Mouse (Mus musculus): ENCODE measurements around the gene Hvcn1. TPM values are rescaled to one million over a fixed set of nuclear protein-coding genes. Genes with fewer than 3 reads are reported as not detected.

The Hvcn1 gene
- polyA plus RNA-seq, 1 experiment from 2014 or later, result 13.0 TPM

- Histone ChIP-seq H3K27me3 (no peaks in the 10 kb centered on the region), H3K9me3 (no peaks in the 10 kb centered on the region), H3K9ac (no peak overlapping the region), H3K27ac (no peak overlapping the region), H3K36me3 (peaks cover 13% of the 10 kb centered on the region), H3K4me2 (replicated peaks) (no peak overlapping the region), H3K4me3 (no peak overlapping the region), H3K4me1 (peaks cover 8% of the 10 kb centered on the region)
- 54% methylated on average over 7 of the region's 7 CpGs for WGBS
- no peak for ATAC-seq (ENCODE audit: insufficient number of reproducible peaks, insufficient read depth, low FRiP score, low TSS enrichment)
Observed at GRCm38 (mm10) chr5:122262104-122262503, 55.5 kb downstream of the Hvcn1 start.

- Histone ChIP-seq H3K9me3 (no peaks in the 10 kb centered on the region), H3K27ac (peak within 1 kb of the TSS; percentile 63), H3K4me3 (peak within 1 kb of the TSS; percentile 83), H3K9ac (peak within 1 kb of the TSS; percentile 79), H3K27me3 (no peaks in the 10 kb centered on the region), H3K36me3 (peaks cover 1% of the 10 kb centered on the region; the same call in 1 of the 2 replicates), H3K4me1 (peaks cover 8% of the 10 kb centered on the region), H3K4me2 (replicated peaks) (peak within 1 kb of the TSS; percentile 79)
- ATAC-seq (ENCODE audit: insufficient number of reproducible peaks, insufficient read depth, low FRiP score, low TSS enrichment), result peak; percentile 96
- WGBS, result 1% methylated on average over 49 of the region's 49 CpGs
Observed at GRCm38 (mm10) chr5:122263933-122264905, 57.6 kb downstream of the Hvcn1 start, which contains the start of gene Tctn1. TSS of gene Tctn1 (minus strand) at chr5:122264460.

- no peaks in the 10 kb centered on the region for H3K27me3 ChIP-seq
- no peak overlapping the region for H3K27ac ChIP-seq
- H3K9ac ChIP-seq, result no peak overlapping the region
- H3K4me3 ChIP-seq, result no peak overlapping the region
- peak overlapping the region; percentile 79 for H3K4me2 ChIP-seq (replicated peaks)
- peaks cover 8% of the 10 kb centered on the region for H3K4me1 ChIP-seq
- WGBS, result 75% methylated on average over 3 of the region's 3 CpGs
- ATAC-seq (ENCODE audit: insufficient number of reproducible peaks, insufficient read depth, low FRiP score, low TSS enrichment), result no peak
- H3K36me3 ChIP-seq, result no peaks in the 10 kb centered on the region
- no peaks in the 10 kb centered on the region for H3K9me3 ChIP-seq
Observed at GRCm38 (mm10) chr5:122265187-122265586, 58.6 kb downstream of the Hvcn1 start.

- 92% methylated on average over 2 of the region's 2 CpGs for WGBS
- ATAC-seq (ENCODE audit: insufficient number of reproducible peaks, insufficient read depth, low FRiP score, low TSS enrichment), result no peak
- Histone ChIP-seq H3K4me2 (replicated peaks) (no peak overlapping the region), H3K4me1 (peaks cover 8% of the 10 kb centered on the region), H3K36me3 (no peaks in the 10 kb centered on the region), H3K4me3 (no peak overlapping the region), H3K9me3 (no peaks in the 10 kb centered on the region), H3K27me3 (no peaks in the 10 kb centered on the region), H3K9ac (no peak overlapping the region), H3K27ac (no peak overlapping the region)
Observed at GRCm38 (mm10) chr5:122265942-122266341, 59.3 kb downstream of the Hvcn1 start.

GRCm38 (mm10) chr5:122267136-122267535 is 60.5 kb downstream of the Hvcn1 start:
- H3K4me3 ChIP-seq, result no peak overlapping the region
- H3K4me2 ChIP-seq (replicated peaks), result no peak overlapping the region
- no peaks in the 10 kb centered on the region for H3K9me3 ChIP-seq
- no peaks in the 10 kb centered on the region for H3K36me3 ChIP-seq
- no peaks in the 10 kb centered on the region for H3K27me3 ChIP-seq
- no peak overlapping the region for H3K9ac ChIP-seq
- no peak for ATAC-seq (ENCODE audit: insufficient number of reproducible peaks, insufficient read depth, low FRiP score, low TSS enrichment)
- peaks cover 8% of the 10 kb centered on the region for H3K4me1 ChIP-seq
- WGBS, result 66% methylated on average over 7 of the region's 7 CpGs
- H3K27ac ChIP-seq, result no peak overlapping the region

GRCm38 (mm10) chr5:122267899-122268298 is 61.3 kb downstream of the Hvcn1 start:
- peaks cover 8% of the 10 kb centered on the region for H3K4me1 ChIP-seq
- H3K27me3 ChIP-seq, result no peaks in the 10 kb centered on the region
- no peaks in the 10 kb centered on the region for H3K36me3 ChIP-seq
- no peak overlapping the region for H3K4me3 ChIP-seq
- H3K9me3 ChIP-seq, result no peaks in the 10 kb centered on the region
- H3K27ac ChIP-seq, result no peak overlapping the region
- ATAC-seq (ENCODE audit: insufficient number of reproducible peaks, insufficient read depth, low FRiP score, low TSS enrichment), result no peak
- 29% methylated on average over 5 of the region's 5 CpGs for WGBS
- H3K4me2 ChIP-seq (replicated peaks), result no peak overlapping the region
- H3K9ac ChIP-seq, result no peak overlapping the region

GRCm38 (mm10) chr5:122268858-122269604 is 62.4 kb downstream of the Hvcn1 start:
- Histone ChIP-seq H3K36me3 (no peaks in the 10 kb centered on the region), H3K27ac (no peak overlapping the region), H3K27me3 (no peaks in the 10 kb centered on the region), H3K9ac (no peak overlapping the region), H3K4me2 (replicated peaks) (no peak overlapping the region), H3K4me3 (no peak overlapping the region), H3K9me3 (no peaks in the 10 kb centered on the region), H3K4me1 (no peaks in the 10 kb centered on the region)
- 63% methylated on average over 12 of the region's 12 CpGs for WGBS
- ATAC-seq (ENCODE audit: insufficient number of reproducible peaks, insufficient read depth, low FRiP score, low TSS enrichment), result no peak

GRCm38 (mm10) chr5:122272821-122273220 is 66.2 kb downstream of the Hvcn1 start:
- WGBS, result 81% methylated on average over 5 of the region's 5 CpGs
- no peaks in the 10 kb centered on the region for H3K9me3 ChIP-seq

GRCm38 (mm10) chr5:122274785-122275184 is 68.2 kb downstream of the Hvcn1 start:
- WGBS, result 18% methylated on average over 5 of the region's 5 CpGs
- Histone ChIP-seq H3K4me2 (replicated peaks) (no peak overlapping the region), H3K9ac (no peak overlapping the region), H3K4me1 (peaks cover 6% of the 10 kb centered on the region; the same call in 1 of the 2 replicates), H3K27me3 (no peaks in the 10 kb centered on the region), H3K27ac (no peak overlapping the region), H3K9me3 (no peaks in the 10 kb centered on the region), H3K36me3 (no peaks in the 10 kb centered on the region), H3K4me3 (no peak overlapping the region)
- no peak for ATAC-seq (ENCODE audit: insufficient number of reproducible peaks, insufficient read depth, low FRiP score, low TSS enrichment)

More at GRCm38 (mm10) chr5:122272821-122273220, 66.2 kb downstream of the Hvcn1 start:
- Histone ChIP-seq H3K27ac (no peak overlapping the region), H3K27me3 (no peaks in the 10 kb centered on the region), H3K4me3 (no peak overlapping the region), H3K4me2 (replicated peaks) (no peak overlapping the region), H3K36me3 (no peaks in the 10 kb centered on the region), H3K9ac (no peak overlapping the region), H3K4me1 (peaks cover 6% of the 10 kb centered on the region; the same call in 1 of the 2 replicates)
- ATAC-seq (ENCODE audit: insufficient number of reproducible peaks, insufficient read depth, low FRiP score, low TSS enrichment), result no peak

GRCm38 (mm10) chr5:122278946-122279345 is 72.3 kb downstream of the Hvcn1 start:
- H3K36me3 ChIP-seq, result no peaks in the 10 kb centered on the region
- no peak overlapping the region for H3K27ac ChIP-seq
- H3K9ac ChIP-seq, result no peak overlapping the region
- H3K4me3 ChIP-seq, result no peak overlapping the region
- WGBS, result 90% methylated on average over 7 of the region's 7 CpGs
- H3K4me1 ChIP-seq, result peaks cover 17% of the 10 kb centered on the region
- H3K9me3 ChIP-seq, result no peaks in the 10 kb centered on the region
- H3K27me3 ChIP-seq, result no peaks in the 10 kb centered on the region
- no peak overlapping the region for H3K4me2 ChIP-seq (replicated peaks)
- ATAC-seq (ENCODE audit: insufficient number of reproducible peaks, insufficient read depth, low FRiP score, low TSS enrichment), result no peak

GRCm38 (mm10) chr5:122279799-122280421 is 73.3 kb downstream of the Hvcn1 start:
- Histone ChIP-seq H3K9ac (no peak overlapping the region), H3K9me3 (no peaks in the 10 kb centered on the region), H3K36me3 (no peaks in the 10 kb centered on the region), H3K4me1 (peaks cover 11% of the 10 kb centered on the region), H3K27ac (no peak overlapping the region), H3K4me3 (no peak overlapping the region), H3K4me2 (replicated peaks) (no peak overlapping the region), H3K27me3 (no peaks in the 10 kb centered on the region)
- WGBS, result 75% methylated on average over 12 of the region's 12 CpGs
- no peak for ATAC-seq (ENCODE audit: insufficient number of reproducible peaks, insufficient read depth, low FRiP score, low TSS enrichment)

All from embryonic facial prominence, embryonic 12.5 days (tissue).